Mouse (Mus musculus) T-helper 2 cell (primary cell): Measurements from ENCODE around the gene Pgm2.

Experiments used
- in situ Hi-C: fragments of 300-600 bp; cut with MboI, MseI; formaldehyde crosslinking; loops from one replicate; pipeline ENCODE4 v1.15.1; 2025; ENCODE audit warnings: high pct_unique_total_duplicates

The Pgm2 gene

DNA sequence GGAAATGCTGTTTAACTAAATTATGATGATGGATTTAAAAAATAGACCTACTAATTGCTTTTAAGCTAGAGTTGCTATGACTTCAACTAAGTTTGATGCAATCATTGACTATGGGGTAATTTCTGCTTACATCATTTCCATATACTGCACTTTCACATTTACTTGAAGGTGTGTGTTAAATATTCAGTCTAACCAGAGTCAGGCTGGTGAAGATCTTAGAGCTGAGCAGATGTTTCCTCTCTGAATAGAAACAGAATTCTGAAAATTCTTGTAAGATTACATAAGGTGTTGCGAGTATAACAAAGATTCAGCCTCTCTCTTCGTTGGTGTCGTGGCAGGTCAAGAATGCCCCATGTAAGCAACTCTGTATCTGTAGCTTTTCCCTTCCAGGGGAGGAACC is 18.3 kb upstream of the Pgm2 start:
- in situ Hi-C loops, result no loop called here

- in situ Hi-C loops, result no loop called here
Measured at GRCm38 (mm10) chr5:64075506-64075905, 17.2 kb upstream of the Pgm2 start.

- in situ Hi-C loops, result no loop called here
Measured at GRCm38 (mm10) chr5:64077353-64077752, 15.4 kb upstream of the Pgm2 start.

DNA sequence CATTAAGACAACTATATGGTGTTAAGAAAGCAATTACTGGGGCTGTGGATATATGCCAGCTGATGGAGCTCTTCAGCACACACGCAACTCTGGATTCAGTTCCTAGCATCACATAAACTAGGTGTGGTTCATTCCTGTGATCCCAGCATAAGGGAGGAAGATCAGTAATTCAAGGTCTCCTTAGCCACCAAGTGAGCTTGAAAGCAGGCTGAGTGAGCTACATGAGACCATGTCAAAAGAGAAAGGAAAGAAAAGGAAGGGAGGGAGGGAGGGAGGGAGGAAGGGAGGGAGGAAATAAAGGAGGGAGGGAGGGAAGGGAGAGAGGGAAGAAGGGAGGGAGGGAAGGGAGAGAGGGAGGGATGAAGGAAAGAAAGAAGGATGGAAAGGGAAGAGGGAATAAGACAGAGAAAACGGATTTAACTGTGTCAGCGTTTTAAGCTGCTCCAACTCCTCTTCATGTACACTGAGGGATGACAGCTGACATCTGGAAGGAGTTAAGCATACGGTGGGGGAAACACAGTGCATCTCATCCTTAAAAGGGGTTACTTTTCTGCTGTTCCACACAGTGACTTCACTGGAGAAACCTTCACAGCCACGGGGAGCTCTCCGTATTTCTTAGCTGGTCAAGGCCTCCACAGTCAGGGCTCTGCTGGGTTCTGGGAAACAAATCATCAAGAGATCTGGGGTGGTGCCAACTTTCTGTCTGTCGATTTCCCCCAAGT is 13.8 kb upstream of the Pgm2 start:
- in situ Hi-C loops, result no loop called here

GRCm38 (mm10) chr5:64079462-64079817 is 13.3 kb upstream of the Pgm2 start:
- in situ Hi-C loops, result no loop called here

GRCm38 (mm10) chr5:64083447-64084359 is 9.0 kb upstream of the Pgm2 start:
- in situ Hi-C loops, result no loop called here

GRCm38 (mm10) chr5:64085405-64085804 is 7.3 kb upstream of the Pgm2 start:
- in situ Hi-C loops, result no loop called here

DNA sequence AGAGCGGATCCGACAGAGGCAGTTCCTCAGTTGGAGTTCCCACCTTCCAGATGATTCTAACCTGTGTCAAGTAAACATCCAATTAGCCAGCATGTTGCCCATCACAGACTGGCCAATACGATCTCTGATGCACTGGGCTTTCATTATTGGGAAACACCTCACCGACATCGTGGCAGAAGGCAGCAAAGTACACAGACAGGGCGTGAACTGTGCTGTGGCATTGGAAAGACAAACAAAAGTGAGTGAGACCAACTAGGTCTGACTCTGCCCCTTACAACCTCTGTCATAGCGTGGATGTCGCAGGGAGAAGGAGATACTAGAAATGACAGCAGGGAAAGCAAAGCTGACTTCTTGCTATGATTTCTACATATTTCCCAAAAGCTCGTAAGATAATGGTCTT is 4.0 kb upstream of the Pgm2 start:
- in situ Hi-C loops, result no loop called here

DNA sequence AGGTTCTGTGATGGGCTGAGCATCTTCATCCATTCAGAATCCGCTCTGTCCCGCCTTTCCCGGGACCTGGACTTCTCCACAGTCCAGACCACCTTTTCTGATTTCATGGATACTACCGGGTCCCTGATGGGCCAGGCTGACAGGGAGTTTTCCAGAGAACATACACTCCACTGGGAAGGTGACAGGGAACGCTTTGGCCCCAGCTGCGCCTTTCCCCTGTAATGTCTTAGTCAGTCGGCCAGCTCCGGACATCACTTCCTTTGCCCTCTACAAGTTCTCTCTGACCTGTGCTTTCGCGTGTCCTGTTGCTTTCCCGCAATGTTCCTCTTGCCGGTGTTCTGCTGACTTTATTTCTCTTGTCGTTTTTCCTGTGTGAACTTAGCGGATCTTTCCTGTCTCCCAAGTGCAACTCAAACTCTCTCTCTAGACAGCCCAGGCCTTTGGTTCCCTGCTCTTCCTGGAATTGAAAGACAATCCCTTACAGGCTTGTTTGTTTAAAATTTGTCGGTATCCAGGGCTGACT is 660 bp downstream of the Pgm2 start:
- in situ Hi-C loops, result loop anchor here (5.0 kb wide), 2 partner anchors 51 to 64 kb away; partner anchors contain the start of gene Tbc1d1

GRCm38 (mm10) chr5:64095342-64095993 is 2.7 kb downstream of the Pgm2 start:
- in situ Hi-C loops, result no loop called here

DNA sequence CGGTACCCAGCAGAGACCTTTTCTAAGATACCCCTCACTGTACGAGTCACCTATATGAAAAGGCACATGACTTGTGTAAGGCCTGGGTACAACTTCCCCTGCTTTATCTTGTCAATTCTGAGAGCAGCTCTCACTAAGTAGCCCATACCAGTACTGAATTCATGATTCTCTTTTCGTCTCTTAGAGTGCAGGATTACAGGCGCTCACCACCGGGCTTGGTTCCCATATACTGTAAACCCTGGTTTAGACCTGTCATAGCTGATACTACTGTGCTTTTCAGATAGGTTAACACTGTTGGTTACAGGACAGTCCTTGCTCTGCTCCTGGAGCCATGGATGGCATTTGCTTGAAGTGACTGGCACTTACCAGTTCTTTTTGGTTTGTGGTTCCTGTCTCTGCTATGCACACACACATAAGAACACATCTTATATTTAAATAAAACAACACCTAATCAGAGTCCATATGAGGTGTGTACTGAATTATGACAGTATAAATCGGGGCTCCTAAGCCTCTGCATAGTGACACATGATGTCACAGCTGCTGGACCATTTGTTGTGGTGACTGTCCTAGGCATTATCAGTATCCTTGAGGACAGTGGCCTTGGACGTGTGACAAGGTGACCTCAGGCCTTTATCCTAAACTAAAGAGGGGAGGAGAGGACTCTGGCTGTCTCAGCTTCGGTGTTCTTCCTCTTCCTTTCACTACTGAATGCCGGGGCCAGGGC is 9.4 kb downstream of the Pgm2 start:
- in situ Hi-C loops, result no loop called here

- in situ Hi-C loops, result no loop called here
Measured at GRCm38 (mm10) chr5:64102717-64103075, 9.9 kb downstream of the Pgm2 start.

GRCm38 (mm10) chr5:64107596-64108289 is 15.0 kb downstream of the Pgm2 start:
- in situ Hi-C loops, result no loop called here

DNA sequence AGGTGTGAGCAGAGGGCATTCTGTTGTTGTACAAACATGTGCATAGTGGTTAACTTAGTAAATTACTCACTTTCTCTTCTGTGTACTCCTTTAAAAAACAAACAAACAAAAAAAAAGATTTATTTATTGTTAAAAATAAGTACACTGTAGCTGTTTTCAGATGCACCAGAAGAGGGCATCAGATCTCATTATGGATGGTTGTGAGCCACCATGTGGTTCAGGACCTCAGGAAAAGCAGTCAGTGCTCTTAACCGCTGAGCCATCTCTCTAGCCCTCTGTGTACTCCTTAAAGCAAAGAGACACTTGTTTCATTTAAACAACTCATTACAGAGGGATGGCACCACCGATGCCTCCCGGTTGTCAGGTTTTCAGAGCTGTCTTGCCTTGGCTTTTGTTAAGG is 16.5 kb downstream of the Pgm2 start:
- in situ Hi-C loops, result no loop called here

- in situ Hi-C loops, result no loop called here
Measured at GRCm38 (mm10) chr5:64112360-64112759, 19.6 kb downstream of the Pgm2 start.

- in situ Hi-C loops, result no loop called here
Measured at GRCm38 (mm10) chr5:64114210-64114609, 21.5 kb downstream of the Pgm2 start.

- in situ Hi-C loops, result no loop called here
Measured at GRCm38 (mm10) chr5:64117191-64117590, 24.4 kb downstream of the Pgm2 start.

GRCm38 (mm10) chr5:64125783-64126182 is 33.0 kb downstream of the Pgm2 start:
- in situ Hi-C loops, result no loop called here

DNA sequence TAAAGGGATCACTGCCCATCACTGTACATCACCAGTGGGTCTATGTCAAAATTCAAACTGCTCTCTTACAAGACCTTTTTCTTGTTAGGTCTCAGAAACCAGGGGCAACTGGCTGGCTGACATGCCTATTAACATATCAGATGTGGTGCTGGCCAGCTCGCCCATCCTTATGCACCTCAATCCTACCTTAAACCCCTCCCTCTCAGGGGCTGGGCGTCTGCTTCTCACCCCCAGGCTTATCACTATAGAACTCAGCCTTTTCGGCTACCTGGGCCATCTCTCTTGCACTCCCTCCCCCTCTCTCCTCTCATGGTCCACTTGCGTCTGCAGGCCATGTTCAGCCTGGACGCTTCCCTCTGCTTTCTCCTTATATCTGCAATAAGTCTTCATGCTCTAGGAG is 38.8 kb downstream of the Pgm2 start:
- in situ Hi-C loops, result no loop called here

DNA sequence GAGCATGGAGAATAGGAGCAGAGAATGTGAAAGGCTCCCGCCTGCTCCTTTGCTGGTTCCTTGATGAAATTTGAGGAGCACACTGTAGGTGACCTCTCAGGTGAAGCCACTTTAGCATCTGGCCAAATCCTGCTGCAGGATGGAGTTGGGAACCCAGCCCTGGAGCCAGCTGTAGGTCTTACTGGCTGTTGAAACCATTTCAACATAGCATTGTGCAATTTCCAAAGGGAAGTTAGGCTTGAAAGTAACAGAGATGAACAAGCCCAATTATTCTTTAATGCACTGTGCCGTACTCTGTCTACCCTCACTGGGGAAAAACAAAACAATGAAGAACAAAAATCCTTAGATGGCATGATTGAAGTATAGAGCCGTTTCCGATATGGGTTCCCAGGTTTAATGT is 41.2 kb downstream of the Pgm2 start:
- in situ Hi-C loops, result no loop called here

GRCm38 (mm10) chr5:64136325-64136724 is 43.6 kb downstream of the Pgm2 start:
- in situ Hi-C loops, result no loop called here
